Mouse (Mus musculus): ENCODE data around the gene Tspan8.

GRCm38 (mm10) chr10:115796072-115796788 is 20.4 kb upstream of the Tspan8 start:
- TF ChIP-seq CTCF (IDR thresholded peaks at IDR 0.05; ENCODE audit: borderline replicate concordance, insufficient read depth, low read length) (no peak), POLR2A (IDR thresholded peaks at IDR 0.05; ENCODE audit: low read depth, low read length) (no peak)
